Mouse (Mus musculus): ENCODE data around the gene Pitpnm3. TPM values are rescaled to one million over a fixed set of nuclear protein-coding genes. Genes with fewer than 3 reads are reported as not detected.

The Pitpnm3 gene
- polyA plus RNA-seq, 1 experiment = not detected

- Histone ChIP-seq H3K27me3 (ENCODE audit: control insufficient read depth) (no peaks in the 10 kb centered on the region), H3K9me3 (ENCODE audit: control insufficient read depth, low read length) (no peaks in the 10 kb centered on the region), H3K4me1 (ENCODE audit: control insufficient read depth) (peaks cover 7% of the 10 kb centered on the region), H3K36me3 (ENCODE audit: control insufficient read depth) (no peaks in the 10 kb centered on the region), H3K4me3 (replicated peaks) (no peak overlapping the region)
- TF ChIP-seq GATA1 (IDR thresholded peaks at IDR 0.05; ENCODE audit: low read length) = no peak
- TF ChIP-seq TAL1 (IDR thresholded peaks at IDR 0.05; ENCODE audit: low read length) = no peak
Observed at GRCm38 (mm10) chr11:72023581-72023980, 112.0 kb downstream of the Pitpnm3 start.

- TF ChIP-seq TAL1 (IDR thresholded peaks at IDR 0.05; ENCODE audit: low read length) (no peak), GATA1 (IDR thresholded peaks at IDR 0.05; ENCODE audit: low read length) (no peak)
- Histone ChIP-seq H3K4me1 (ENCODE audit: control insufficient read depth) (peaks cover 7% of the 10 kb centered on the region), H3K4me3 (replicated peaks) (no peak overlapping the region), H3K27me3 (ENCODE audit: control insufficient read depth) (no peaks in the 10 kb centered on the region), H3K36me3 (ENCODE audit: control insufficient read depth) (no peaks in the 10 kb centered on the region), H3K9me3 (ENCODE audit: control insufficient read depth, low read length) (no peaks in the 10 kb centered on the region)
Observed at GRCm38 (mm10) chr11:72022827-72023226, 112.8 kb downstream of the Pitpnm3 start.

GRCm38 (mm10) chr11:72021015-72021414, 114.6 kb downstream of the Pitpnm3 start:
- H3K36me3 ChIP-seq (ENCODE audit: control insufficient read depth) = no peaks in the 10 kb centered on the region
- no peak overlapping the region for H3K4me3 ChIP-seq (replicated peaks)
- peaks cover 7% of the 10 kb centered on the region for H3K4me1 ChIP-seq (ENCODE audit: control insufficient read depth)
- H3K27me3 ChIP-seq (ENCODE audit: control insufficient read depth) = no peaks in the 10 kb centered on the region
- no peaks in the 10 kb centered on the region for H3K9me3 ChIP-seq (ENCODE audit: control insufficient read depth, low read length)
- no peak for TF ChIP-seq TAL1 (IDR thresholded peaks at IDR 0.05; ENCODE audit: low read length)
- no peak for TF ChIP-seq GATA1 (IDR thresholded peaks at IDR 0.05; ENCODE audit: low read length)

- Histone ChIP-seq H3K4me3 (replicated peaks) (no peak overlapping the region), H3K9me3 (ENCODE audit: control insufficient read depth, low read length) (no peaks in the 10 kb centered on the region), H3K27me3 (ENCODE audit: control insufficient read depth) (no peaks in the 10 kb centered on the region), H3K36me3 (ENCODE audit: control insufficient read depth) (no peaks in the 10 kb centered on the region), H3K4me1 (ENCODE audit: control insufficient read depth) (peaks cover 7% of the 10 kb centered on the region)
- TF ChIP-seq TAL1 (IDR thresholded peaks at IDR 0.05; ENCODE audit: low read length) = no peak
- no peak for TF ChIP-seq GATA1 (IDR thresholded peaks at IDR 0.05; ENCODE audit: low read length)
Observed at GRCm38 (mm10) chr11:72017253-72017601, 118.4 kb downstream of the Pitpnm3 start.

- TF ChIP-seq TAL1 (IDR thresholded peaks at IDR 0.05; ENCODE audit: low read length) (no peak), GATA1 (IDR thresholded peaks at IDR 0.05; ENCODE audit: low read length) (no peak)
- Histone ChIP-seq H3K9me3 (ENCODE audit: control insufficient read depth, low read length) (no peaks in the 10 kb centered on the region), H3K27me3 (ENCODE audit: control insufficient read depth) (no peaks in the 10 kb centered on the region), H3K4me3 (replicated peaks) (no peak overlapping the region), H3K4me1 (ENCODE audit: control insufficient read depth) (peaks cover 7% of the 10 kb centered on the region), H3K36me3 (ENCODE audit: control insufficient read depth) (no peaks in the 10 kb centered on the region)
Observed at GRCm38 (mm10) chr11:72016518-72017252, 118.9 kb downstream of the Pitpnm3 start.

GRCm38 (mm10) chr11:72014674-72015073, 120.9 kb downstream of the Pitpnm3 start:
- no peak for TF ChIP-seq TAL1 (IDR thresholded peaks at IDR 0.05; ENCODE audit: low read length)
- Histone ChIP-seq H3K4me3 (replicated peaks) (no peak overlapping the region), H3K36me3 (ENCODE audit: control insufficient read depth) (no peaks in the 10 kb centered on the region), H3K4me1 (ENCODE audit: control insufficient read depth) (no peaks in the 10 kb centered on the region), H3K27me3 (ENCODE audit: control insufficient read depth) (no peaks in the 10 kb centered on the region), H3K9me3 (ENCODE audit: control insufficient read depth, low read length) (no peaks in the 10 kb centered on the region)

- H3K9me3 ChIP-seq (ENCODE audit: control insufficient read depth, low read length) = no peaks in the 10 kb centered on the region
- H3K27me3 ChIP-seq (ENCODE audit: control insufficient read depth) = no peaks in the 10 kb centered on the region
- H3K36me3 ChIP-seq (ENCODE audit: control insufficient read depth) = no peaks in the 10 kb centered on the region
- no peak for TF ChIP-seq GATA1 (IDR thresholded peaks at IDR 0.05; ENCODE audit: low read length)
- no peak for TF ChIP-seq TAL1 (IDR thresholded peaks at IDR 0.05; ENCODE audit: low read length)
- H3K4me3 ChIP-seq (replicated peaks) = no peak overlapping the region
- H3K4me1 ChIP-seq (ENCODE audit: control insufficient read depth) = no peaks in the 10 kb centered on the region
Observed at GRCm38 (mm10) chr11:72011955-72012354, 123.6 kb downstream of the Pitpnm3 start.

GRCm38 (mm10) chr11:72010940-72011722, 124.4 kb downstream of the Pitpnm3 start:
- Histone ChIP-seq H3K36me3 (ENCODE audit: control insufficient read depth) (no peaks in the 10 kb centered on the region), H3K9me3 (ENCODE audit: control insufficient read depth, low read length) (no peaks in the 10 kb centered on the region), H3K4me1 (ENCODE audit: control insufficient read depth) (no peaks in the 10 kb centered on the region), H3K4me3 (replicated peaks) (no peak overlapping the region), H3K27me3 (ENCODE audit: control insufficient read depth) (no peaks in the 10 kb centered on the region)
- TF ChIP-seq GATA1 (IDR thresholded peaks at IDR 0.05; ENCODE audit: low read length) (no peak), TAL1 (IDR thresholded peaks at IDR 0.05; ENCODE audit: low read length) (no peak)

- H3K36me3 ChIP-seq (ENCODE audit: control insufficient read depth) = no peaks in the 10 kb centered on the region
- H3K27me3 ChIP-seq (ENCODE audit: control insufficient read depth) = no peaks in the 10 kb centered on the region
- no peaks in the 10 kb centered on the region for H3K4me1 ChIP-seq (ENCODE audit: control insufficient read depth)
- H3K9me3 ChIP-seq (ENCODE audit: control insufficient read depth, low read length) = no peaks in the 10 kb centered on the region
- no peak for TF ChIP-seq GATA1 (IDR thresholded peaks at IDR 0.05; ENCODE audit: low read length)
- TF ChIP-seq TAL1 (IDR thresholded peaks at IDR 0.05; ENCODE audit: low read length) = no peak
- no peak overlapping the region for H3K4me3 ChIP-seq (replicated peaks)
Observed at GRCm38 (mm10) chr11:72010367-72010766, 125.2 kb downstream of the Pitpnm3 start.
